Mouse (Mus musculus) kidney, postnatal 0 days (tissue): Measurements from ENCODE around the gene Anxa9. TPM values are rescaled to one million over a fixed set of nuclear protein-coding genes. Genes with fewer than 3 reads are reported as not detected.

Experiments
- ATAC-seq: fragments of 200-750 bp; cut with Nextera tagmentation; replicated peaks from 2 replicates; pipeline ENCODE4 v1.8.0; 2017; ENCODE audit warnings: low read depth, moderate number of reproducible peaks, moderate TSS enrichment, moderate library complexity; ENCODE audit not compliant: low FRiP score
- DNase-seq: peaks from one replicate; pipeline ENCODE4 v3.0.0-alpha.2; 2016; ENCODE audit warnings: low spot score
- H3K27ac ChIP-seq: fragments of 300-500 bp; sonication (generic); 2 replicates; pipeline ENCODE4 v1.5.1; 2014; ENCODE audit warnings: mild to moderate bottlenecking
- H3K27me3 ChIP-seq: fragments of 300-500 bp; sonication (generic); 2 replicates; pipeline ENCODE4 v1.6.1; 2014; ENCODE audit warnings: low read length, mixed read lengths; ENCODE audit not compliant: insufficient read depth
- H3K36me3 ChIP-seq: fragments of 300-500 bp; sonication (generic); 2 replicates; pipeline ENCODE4 v1.6.1; 2014; ENCODE audit warnings: low read length, mixed read lengths; ENCODE audit not compliant: insufficient read depth
- H3K4me1 ChIP-seq: fragments of 300-500 bp; sonication (generic); replicated peaks from 2 replicates; pipeline ENCODE4 v1.6.1; 2014; ENCODE audit warnings: antibody characterized with exemption, low read length, mixed read lengths; ENCODE audit not compliant: insufficient read depth
- H3K4me2 ChIP-seq: fragments of 300-500 bp; sonication (generic); 2 replicates; pipeline ENCODE4 v1.6.1; 2014; ENCODE audit warnings: mild to moderate bottlenecking, low read length, moderate library complexity, mixed read lengths
- H3K4me3 ChIP-seq: fragments of 300-500 bp; sonication (generic); replicated peaks from 2 replicates; pipeline ENCODE4 v1.5.1; 2014; ENCODE audit warnings: low read depth, low read length
- H3K9ac ChIP-seq: fragments of 300-500 bp; sonication (generic); 2 replicates; pipeline ENCODE4 v1.6.1; 2014; ENCODE audit warnings: low read depth, low read length
- H3K9me3 ChIP-seq: fragments of 300-500 bp; sonication (generic); replicated peaks from 2 replicates; pipeline ENCODE4 v1.6.1; 2016; ENCODE audit warnings: low read length, inconsistent platforms, mixed read lengths
- CTCF ChIP-seq: IDR thresholded peaks from 2 replicates; pipeline ENCODE4 v1.5.1; 2016; ENCODE audit warnings: antibody characterized with exemption, low read depth, mild to moderate bottlenecking, moderate library complexity
- WGBS: fragments of 180-500 bp; shearing (Covaris S2); extraction: QIAGEN DNeasy Blood & Tissue Kit; methylation state at CpG from one replicate; pipeline ENCODE4 v1.1.7; 2014; 5-methylcytosine and 5-hydroxymethylcytosine counted together
- polyA plus RNA-seq: library from polyadenylated mRNA; unstranded; fragments of >200 nt; fragmentation: Nextera tagmentation; extraction: Ambion mirVana; gene quantifications from 2 replicates; pipeline ENCODE4 v1.2.1, GENCODE M21; 2015

Anxa9 gene
- polyA plus RNA-seq, 1 experiment from 2014 or later, result 10.1 TPM

DNA sequence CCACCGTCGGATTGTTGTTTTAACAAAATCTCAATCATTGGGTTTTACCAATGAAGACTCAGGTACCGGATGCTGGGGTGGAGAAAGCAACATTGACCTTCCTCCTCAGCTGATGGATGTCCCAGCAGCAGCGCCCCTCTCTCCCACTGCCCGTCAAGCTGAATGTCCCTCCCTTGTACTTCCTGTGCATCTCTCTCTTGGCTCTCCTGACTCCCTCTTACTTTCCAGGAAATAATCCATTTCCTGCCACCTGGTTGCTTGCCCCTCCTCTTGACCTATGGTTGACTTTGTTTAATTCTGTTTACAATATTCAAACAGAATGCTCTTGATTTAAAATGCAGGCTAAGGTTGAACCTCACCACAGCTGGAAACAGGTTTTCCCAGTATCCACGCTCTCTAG, 16.8 kb downstream of the Anxa9 start:
- Histone ChIP-seq H3K27ac (0 out of 2 replicates have a peak overlapping the region, but pooled peaks have one; percentile 19), H3K4me1 (0 out of 2 replicates have a peak, but pooled peaks cover 11% of the 10 kb centered on the region), H3K4me2 (no peak overlapping the region), H3K9me3 (no peaks in the 10 kb centered on the region), H3K27me3 (no peaks in the 10 kb centered on the region), H3K4me3 (no peak overlapping the region), H3K36me3 (peaks cover 38% of the 10 kb centered on the region), H3K9ac (no peak overlapping the region)
- no peak for TF ChIP-seq CTCF
- ATAC-seq (no peak), DNase-seq (no peak)
- 74% methylated on average over 6 of the region's 6 CpGs for WGBS

DNA sequence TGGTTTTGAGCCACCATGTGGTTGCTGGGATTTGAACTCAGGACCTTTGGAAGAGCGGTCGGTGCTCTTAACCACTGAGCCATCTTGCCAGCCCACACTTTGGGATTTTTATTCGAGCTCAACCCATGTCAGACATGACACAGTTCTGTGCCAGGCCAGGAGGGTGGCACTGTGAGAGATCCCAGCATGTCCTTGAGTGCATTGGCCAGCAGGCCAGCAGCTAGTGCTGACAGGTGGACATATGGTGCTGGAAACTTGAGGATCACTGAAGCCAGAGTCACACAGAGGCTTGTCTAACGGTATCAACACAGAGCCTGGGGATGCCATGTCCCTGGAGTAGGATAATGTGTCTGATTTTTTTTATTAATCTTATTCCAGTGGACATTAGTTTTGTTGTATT, 17.6 kb downstream of the Anxa9 start:
- no peak overlapping the region for H3K4me2 ChIP-seq
- H3K4me1 ChIP-seq, result peaks cover 14% of the 10 kb centered on the region
- no peak for TF ChIP-seq CTCF
- no peaks in the 10 kb centered on the region for H3K27me3 ChIP-seq
- DNase-seq (no peak), ATAC-seq (no peak)
- H3K4me3 ChIP-seq, result no peak overlapping the region
- WGBS, result 89% methylated on average over 4 of the region's 4 CpGs
- no peak overlapping the region for H3K27ac ChIP-seq
- H3K9me3 ChIP-seq, result no peaks in the 10 kb centered on the region
- peaks cover 38% of the 10 kb centered on the region for H3K36me3 ChIP-seq
- no peak overlapping the region for H3K9ac ChIP-seq

- H3K4me2 ChIP-seq, result no peak overlapping the region
- no peak overlapping the region for H3K4me3 ChIP-seq
- no peak overlapping the region for H3K27ac ChIP-seq
- peaks cover 20% of the 10 kb centered on the region for H3K4me1 ChIP-seq
- H3K9ac ChIP-seq, result no peak overlapping the region
- 83% methylated on average over 3 of the region's 3 CpGs for WGBS
- DNase-seq (no peak), ATAC-seq (no peak)
- TF ChIP-seq CTCF, result no peak
- peaks cover 30% of the 10 kb centered on the region; the same call in 1 of the 2 replicates for H3K36me3 ChIP-seq
- no peaks in the 10 kb centered on the region for H3K9me3 ChIP-seq
- no peaks in the 10 kb centered on the region for H3K27me3 ChIP-seq
These were observed 19.4 kb downstream of the Anxa9 start for GRCm38 (mm10) chr3:95287541-95287940.

GRCm38 (mm10) chr3:95286510-95286909, 20.5 kb downstream of the Anxa9 start:
- Histone ChIP-seq H3K4me2 (no peak overlapping the region), H3K9ac (no peak overlapping the region), H3K4me1 (peaks cover 20% of the 10 kb centered on the region), H3K36me3 (peaks cover 24% of the 10 kb centered on the region; the same call in 1 of the 2 replicates), H3K4me3 (no peak overlapping the region), H3K27ac (peak overlapping the region; percentile 64), H3K27me3 (no peaks in the 10 kb centered on the region), H3K9me3 (no peaks in the 10 kb centered on the region)
- TF ChIP-seq CTCF, result no peak
- ATAC-seq (no peak), DNase-seq (peak; percentile 32)
- 75% methylated on average over 7 of the region's 7 CpGs for WGBS

- no peak overlapping the region for H3K4me2 ChIP-seq
- peak overlapping the region; percentile 64 for H3K27ac ChIP-seq
- no peak overlapping the region for H3K9ac ChIP-seq
- ATAC-seq, result no peak
- H3K9me3 ChIP-seq, result no peaks in the 10 kb centered on the region
- H3K36me3 ChIP-seq, result peaks cover 21% of the 10 kb centered on the region; the same call in 1 of the 2 replicates
- TF ChIP-seq CTCF, result no peak
- H3K4me1 ChIP-seq, result peaks cover 20% of the 10 kb centered on the region
- H3K4me3 ChIP-seq, result no peak overlapping the region
- DNase-seq, result peak; percentile 38
- 44% methylated on average over 5 of the region's 5 CpGs for WGBS
- H3K27me3 ChIP-seq, result no peaks in the 10 kb centered on the region
These were observed 21.0 kb downstream of the Anxa9 start for GRCm38 (mm10) chr3:95286011-95286410.

- no peaks in the 10 kb centered on the region for H3K27me3 ChIP-seq
- H3K27ac ChIP-seq, result peak overlapping the region; percentile 64
- WGBS, result 85% methylated on average over 5 of the region's 5 CpGs
- no peak for TF ChIP-seq CTCF
- H3K4me1 ChIP-seq, result peaks cover 20% of the 10 kb centered on the region
- peak overlapping the region; percentile 37; the same call in 1 of the 2 replicates for H3K9ac ChIP-seq
- peak overlapping the region; percentile 75; the same call in 1 of the 2 replicates for H3K4me2 ChIP-seq
- peaks cover 17% of the 10 kb centered on the region; the same call in 1 of the 2 replicates for H3K36me3 ChIP-seq
- no peak for ATAC-seq
- no peak for DNase-seq
- H3K4me3 ChIP-seq, result no peak overlapping the region
- H3K9me3 ChIP-seq, result no peaks in the 10 kb centered on the region
These were observed 21.6 kb downstream of the Anxa9 start for GRCm38 (mm10) chr3:95285390-95285789.
